Mouse (Mus musculus): ENCODE results near the gene Rarres1.

Gene Rarres1

DNA sequence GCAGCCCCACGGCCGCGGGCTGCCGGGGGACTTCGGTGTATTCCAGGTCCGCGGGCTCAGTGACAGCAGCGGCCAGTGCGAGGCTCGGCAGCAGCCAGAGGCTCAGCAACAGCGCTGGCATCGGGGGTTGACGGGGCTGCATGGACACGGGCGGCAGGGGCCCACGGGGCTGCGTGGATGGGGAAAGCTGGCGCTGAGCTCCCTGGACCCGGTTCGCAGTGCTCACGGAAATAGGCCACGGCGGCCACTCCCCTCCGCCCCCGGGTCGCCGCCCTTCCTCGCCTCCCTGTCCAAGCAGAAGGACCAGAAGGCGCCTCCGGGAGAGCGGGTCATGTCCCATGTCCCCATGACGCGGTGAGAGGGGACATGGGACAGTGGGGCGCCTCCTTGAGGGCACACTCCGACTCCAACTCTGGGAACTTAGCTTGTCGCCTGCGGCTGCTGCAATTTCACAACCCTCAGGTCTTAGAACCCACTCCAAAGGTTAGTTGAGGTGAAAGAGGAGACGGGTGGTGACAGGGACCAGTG, at the start of gene Rarres1:
Gene Rarres1, minus strand, starts transcription at position 250 of the 528 bp plus-strand sequence.
- in situ Hi-C loops (cut with MboI; ENCODE audit: low sequenced_read_pairs), result no loop called here

- in situ Hi-C loops (cut with MboI; ENCODE audit: low sequenced_read_pairs), result loop anchor here (5.0 kb wide), 2 partner anchors 53 to 213 kb away; no protein-coding TSS in a partner anchor
Measured at GRCm38 (mm10) chr3:67564731-67565357, 49.5 kb upstream of the Rarres1 start.

GRCm38 (mm10) chr3:67557718-67558354, 42.5 kb upstream of the Rarres1 start:
- in situ Hi-C loops (cut with MboI; ENCODE audit: low sequenced_read_pairs), result no loop called here

DNA sequence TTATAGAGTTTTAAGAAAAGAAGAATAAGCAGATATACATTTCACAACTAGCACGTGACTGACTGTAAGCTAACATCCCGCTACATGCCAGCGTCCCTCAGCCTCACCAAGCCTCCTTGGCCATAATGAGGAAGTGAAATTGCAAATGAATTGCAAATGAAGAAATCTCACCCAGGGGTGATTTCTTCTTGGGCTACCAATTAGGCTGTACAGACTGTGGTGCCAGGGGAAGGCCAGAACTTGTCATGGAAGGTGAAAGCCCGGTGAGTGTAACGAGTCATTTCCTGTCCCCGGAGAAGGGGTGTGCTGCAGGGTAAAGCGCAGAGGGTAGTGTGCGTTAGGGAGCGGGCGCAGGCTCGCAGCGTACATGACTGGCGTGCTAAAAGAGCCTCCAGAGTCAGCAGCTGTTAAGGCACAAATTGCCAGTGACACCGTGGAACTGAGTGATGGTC, 41.9 kb upstream of the Rarres1 start:
- in situ Hi-C loops (cut with MboI; ENCODE audit: low sequenced_read_pairs), result no loop called here

- in situ Hi-C loops (cut with MboI; ENCODE audit: low sequenced_read_pairs), result no loop called here
Measured at GRCm38 (mm10) chr3:67555211-67555610, 39.9 kb upstream of the Rarres1 start.

- in situ Hi-C loops (cut with MboI; ENCODE audit: low sequenced_read_pairs), result no loop called here
Measured at GRCm38 (mm10) chr3:67553927-67554448, 38.7 kb upstream of the Rarres1 start.

DNA sequence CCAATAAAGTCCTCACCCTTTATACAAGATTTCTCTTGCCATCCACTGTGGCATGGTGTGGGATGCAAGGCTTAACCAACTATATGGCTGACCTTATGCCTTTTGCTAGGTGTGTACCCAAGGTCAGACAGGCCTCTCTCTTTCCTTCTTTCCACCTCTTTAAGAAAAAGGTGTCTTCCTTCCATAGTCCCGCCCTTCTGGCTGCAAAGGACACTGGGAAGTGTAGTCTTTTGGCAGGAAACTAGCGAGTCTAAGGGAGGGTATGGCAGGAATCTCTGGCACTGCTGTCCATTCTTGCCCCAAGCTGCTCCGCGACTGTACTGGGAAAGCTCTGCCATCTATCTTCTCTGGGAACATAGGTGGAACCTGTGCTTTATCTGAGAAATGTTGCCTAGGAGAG, 38.0 kb upstream of the Rarres1 start:
- in situ Hi-C loops (cut with MboI; ENCODE audit: low sequenced_read_pairs), result no loop called here

DNA sequence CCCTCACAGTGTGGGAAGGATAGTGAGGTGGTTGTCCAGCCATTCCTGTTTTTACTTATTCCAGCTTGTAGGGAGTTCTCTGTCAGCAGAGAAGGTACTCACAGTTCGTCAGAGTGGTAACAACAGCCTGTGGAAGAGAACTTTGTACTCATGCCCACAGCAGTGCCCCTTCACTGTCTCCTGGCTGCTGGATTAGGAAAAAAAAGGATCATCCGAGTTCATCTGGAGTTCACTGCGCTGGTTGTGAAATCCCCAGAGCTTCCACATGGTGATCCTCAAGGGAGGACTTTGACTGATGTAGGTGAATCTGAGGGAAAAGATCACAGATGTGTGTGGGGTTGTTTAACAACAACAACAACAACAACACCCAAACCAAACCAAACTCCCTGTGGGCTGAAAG, 35.9 kb upstream of the Rarres1 start:
- in situ Hi-C loops (cut with MboI; ENCODE audit: low sequenced_read_pairs), result no loop called here

GRCm38 (mm10) chr3:67543630-67544029, 28.3 kb upstream of the Rarres1 start:
- in situ Hi-C loops (cut with MboI; ENCODE audit: low sequenced_read_pairs), result no loop called here

DNA sequence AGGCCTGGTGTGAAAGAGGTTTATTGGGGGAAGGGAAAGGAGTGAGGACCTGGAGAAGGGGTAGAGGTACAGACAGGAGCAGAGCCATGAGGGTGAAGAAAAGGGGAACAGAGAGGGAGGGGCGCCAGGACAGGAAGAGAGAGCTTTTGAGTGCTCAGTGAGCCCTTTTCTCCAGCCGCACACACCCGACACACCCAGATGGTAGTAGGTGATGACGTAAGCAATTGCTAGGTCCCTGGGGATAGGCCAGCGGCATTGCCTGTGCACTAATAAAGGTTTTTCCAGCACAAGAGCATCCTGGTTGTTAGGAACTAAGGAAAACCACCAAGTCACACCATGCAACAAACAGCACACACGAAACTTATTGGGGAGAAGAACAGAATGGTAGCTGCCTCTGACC, 9.4 kb upstream of the Rarres1 start:
- in situ Hi-C loops (cut with MboI; ENCODE audit: low sequenced_read_pairs), result no loop called here

DNA sequence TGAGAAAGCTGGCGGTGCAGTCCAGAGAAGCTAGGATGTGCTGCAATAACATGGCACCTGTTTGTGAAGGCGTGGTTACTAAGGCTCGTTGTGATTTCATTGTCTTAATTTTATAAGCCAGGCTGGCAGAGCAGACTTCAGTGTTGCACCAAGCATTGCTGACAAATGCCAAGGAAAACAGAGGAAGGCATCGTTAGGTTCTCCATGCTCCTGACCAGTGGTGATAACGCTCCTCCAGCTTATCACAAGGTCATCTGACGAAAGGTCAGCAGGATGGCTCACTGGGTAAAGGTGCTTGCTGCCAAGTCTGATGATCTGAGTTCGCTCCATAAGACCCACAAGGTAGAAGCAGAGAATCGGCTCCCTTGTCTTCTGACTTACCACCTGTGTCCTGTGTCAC, 7.4 kb upstream of the Rarres1 start:
- in situ Hi-C loops (cut with MboI; ENCODE audit: low sequenced_read_pairs), result no loop called here

GRCm38 (mm10) chr3:67520568-67521143, 5.3 kb upstream of the Rarres1 start:
- in situ Hi-C loops (cut with MboI; ENCODE audit: low sequenced_read_pairs), result no loop called here

DNA sequence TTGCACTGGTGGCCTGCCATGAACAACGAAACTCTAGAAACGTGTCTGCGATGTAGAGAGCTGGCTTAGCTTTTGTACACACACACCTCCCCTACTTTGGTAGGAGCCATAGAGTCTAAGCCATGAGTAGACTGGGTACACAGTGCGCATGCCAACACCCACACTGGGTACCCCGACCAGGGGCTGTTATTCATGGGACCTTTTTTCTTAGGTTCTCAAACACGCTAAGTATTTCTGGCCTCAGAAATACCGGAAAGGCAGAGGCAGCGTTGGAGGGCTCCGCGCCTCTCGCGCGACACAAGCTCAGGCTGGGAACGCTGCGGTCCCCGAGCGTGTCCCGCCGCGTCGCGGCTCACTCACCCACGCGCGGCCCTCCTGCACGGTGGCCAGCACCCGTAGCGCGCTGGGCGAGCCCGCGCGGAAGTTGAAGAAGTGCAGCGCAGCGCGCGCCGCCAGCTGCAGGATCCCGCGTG, 486 bp downstream of the Rarres1 start:
- in situ Hi-C loops (cut with MboI; ENCODE audit: low sequenced_read_pairs), result loop anchor here (5.0 kb wide), 1 partner anchor 47 kb away; no protein-coding TSS in a partner anchor

DNA sequence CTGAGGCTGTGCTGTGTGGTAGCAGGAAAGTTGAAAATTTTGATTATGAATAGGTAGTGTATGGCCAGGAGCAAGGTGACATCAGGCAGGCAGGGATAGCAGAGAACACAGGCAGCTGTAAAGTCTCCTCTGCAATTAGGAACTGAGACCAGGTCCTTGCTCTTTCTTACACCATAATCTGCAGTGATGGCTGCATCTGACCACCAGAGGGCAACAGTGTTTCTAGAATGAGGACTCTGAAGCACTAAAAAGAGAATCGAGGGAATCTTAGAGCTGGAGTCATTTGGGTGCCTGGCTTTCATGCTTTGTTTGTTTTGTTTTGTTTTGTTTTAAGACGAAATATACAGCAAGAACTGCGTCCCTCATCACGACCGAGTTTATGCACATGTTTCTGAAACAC, 2.5 kb downstream of the Rarres1 start:
- in situ Hi-C loops (cut with MboI; ENCODE audit: low sequenced_read_pairs), result loop anchor here (5.0 kb wide), 1 partner anchor 49 kb away; no protein-coding TSS in a partner anchor

DNA sequence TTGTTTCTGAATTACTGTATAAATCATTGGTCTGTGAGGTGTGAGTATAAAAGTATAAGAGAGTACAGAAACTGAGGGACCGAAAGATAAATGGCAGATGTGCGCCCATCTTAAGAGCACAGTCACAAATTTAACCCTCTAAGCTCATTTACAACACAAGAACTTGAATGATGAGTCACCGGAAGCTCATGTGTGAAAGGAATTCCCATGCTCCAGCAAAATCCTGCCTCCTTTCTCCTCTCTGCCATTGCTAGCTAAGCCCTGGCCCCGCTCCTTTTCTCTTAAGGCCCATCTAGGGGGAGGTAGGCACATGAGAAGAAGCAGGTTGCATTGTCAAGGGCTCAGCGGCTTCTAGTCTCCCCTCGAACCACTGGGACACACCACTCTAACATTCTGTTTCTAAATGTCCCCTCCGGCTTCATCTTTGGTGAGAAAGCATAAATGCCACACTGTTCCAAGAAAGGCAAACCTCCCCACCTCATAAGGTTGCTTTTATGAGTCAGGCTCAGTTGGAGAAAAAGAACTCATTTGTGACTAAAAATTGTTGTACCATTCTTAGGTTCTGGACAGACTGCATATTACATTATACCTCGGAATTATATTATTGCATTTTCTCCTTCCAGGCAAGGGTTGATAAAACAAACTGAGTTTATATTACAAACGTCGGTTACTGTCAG, 7.0 kb downstream of the Rarres1 start:
- in situ Hi-C loops (cut with MboI; ENCODE audit: low sequenced_read_pairs), result no loop called here

- in situ Hi-C loops (cut with MboI; ENCODE audit: low sequenced_read_pairs), result no loop called here
Measured at GRCm38 (mm10) chr3:67505286-67505685, 10.0 kb downstream of the Rarres1 start.

- in situ Hi-C loops (cut with MboI; ENCODE audit: low sequenced_read_pairs), result no loop called here
Measured at GRCm38 (mm10) chr3:67503878-67504277, 11.4 kb downstream of the Rarres1 start.

DNA sequence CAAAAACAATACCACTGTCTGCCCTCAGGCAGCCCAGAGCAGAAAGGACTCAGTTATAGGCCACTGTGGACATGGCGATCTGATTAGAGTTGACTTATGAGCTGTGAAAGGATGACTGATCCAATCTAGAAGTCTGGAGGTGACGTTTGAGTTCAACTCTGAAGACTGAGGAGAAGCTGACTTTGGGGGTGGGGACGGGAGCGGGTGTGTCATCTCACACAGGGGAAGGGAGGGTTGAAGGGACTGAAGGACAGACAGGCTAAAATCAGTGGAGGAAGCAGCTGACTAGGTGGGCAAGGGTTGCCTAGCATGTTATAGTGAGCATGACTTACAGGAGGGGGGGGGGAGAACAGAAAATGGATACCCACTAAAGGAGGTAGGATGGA, 15.9 kb downstream of the Rarres1 start:
- in situ Hi-C loops (cut with MboI; ENCODE audit: low sequenced_read_pairs), result no loop called here

GRCm38 (mm10) chr3:67498773-67499405, 16.4 kb downstream of the Rarres1 start:
- in situ Hi-C loops (cut with MboI; ENCODE audit: low sequenced_read_pairs), result no loop called here

DNA sequence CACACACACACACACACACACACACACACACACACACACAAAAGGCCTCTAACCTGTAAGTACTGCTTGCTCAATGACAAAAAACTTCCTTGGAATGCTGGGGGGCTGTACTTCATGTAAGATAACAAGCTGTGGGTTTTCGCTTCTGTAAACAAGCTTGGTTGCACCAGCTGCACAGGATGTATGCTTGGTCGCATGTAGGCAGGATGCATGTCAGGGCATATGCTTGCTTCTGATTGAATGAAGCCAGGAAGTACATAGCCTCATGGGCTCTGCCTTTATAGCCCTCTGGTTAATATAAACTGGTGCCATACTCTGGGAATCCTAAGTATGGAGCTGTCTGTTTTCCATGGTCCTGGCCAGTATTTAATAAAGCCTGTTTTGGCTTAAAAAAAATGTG, 17.3 kb downstream of the Rarres1 start:
- in situ Hi-C loops (cut with MboI; ENCODE audit: low sequenced_read_pairs), result no loop called here

Data from CH12F3 (cell line).